Mouse (Mus musculus): ENCODE data around the gene Cpa5. TPM values are rescaled to one million over a fixed set of nuclear protein-coding genes. Genes with fewer than 3 reads are reported as not detected.

Cpa5 gene
- total and polyA plus RNA-seq, 3 experiments = not detected

GRCm38 (mm10) chr6:30675281-30675771 lies 64.5 kb downstream of the Cpa5 start:
- Histone ChIP-seq H3K27me3 (ENCODE audit: control insufficient read depth in 1 of 2, insufficient read depth in 2 of 2, low read length in 2 of 2) (no peaks in the 10 kb centered on the region), H3K36me3 (ENCODE audit: control insufficient read depth in 1 of 2, insufficient read depth in 2 of 2, low read length in 2 of 2) (peaks cover 0 to 31% of the 10 kb centered on the region in 2 experiments; a peak in 2 of 4 replicates), H3K4me1 (ENCODE audit: control insufficient read depth in 1 of 2, insufficient read depth in 2 of 2, low read length in 2 of 2) (peaks cover 20 to 21% of the 10 kb centered on the region in 2 experiments), H3K9ac (ENCODE audit: control insufficient read depth, low read depth, low read length, poor library complexity, severe bottlenecking) (no peak overlapping the region), H3K4me3 (ENCODE audit: control insufficient read depth in 1 of 2, insufficient read depth in 1 of 2, low read depth in 2 of 2, low read length in 2 of 2) (no peak overlapping the region), H3K79me2 (ENCODE audit: control insufficient read depth, insufficient read depth, low read length, poor library complexity) (no peaks in the 10 kb centered on the region), H3K9me3 (replicated peaks; ENCODE audit: insufficient read depth, low read length) (no peaks in the 10 kb centered on the region), H3K27ac (ENCODE audit: control insufficient read depth, low read depth, low read length) (no peak overlapping the region)
- TF ChIP-seq POLR2A (IDR thresholded peaks at IDR 0.05; ENCODE audit: control insufficient read depth in 1 of 2, insufficient read depth in 1 of 2, low read depth in 1 of 2, low read length in 2 of 2, poor library complexity in 1 of 2) = no peak
- no peak for DNase-seq (ENCODE audit: low read depth, low spot score)

GRCm38 (mm10) chr6:30676506-30676905 lies 65.7 kb downstream of the Cpa5 start:
- peak; percentile 57 for DNase-seq (ENCODE audit: low read depth, low spot score)
- H3K9me3 ChIP-seq (replicated peaks; ENCODE audit: insufficient read depth, low read length) = no peaks in the 10 kb centered on the region
- H3K79me2 ChIP-seq (ENCODE audit: control insufficient read depth, insufficient read depth, low read length, poor library complexity) = no peaks in the 10 kb centered on the region
- H3K4me1 ChIP-seq (ENCODE audit: control insufficient read depth in 1 of 2, insufficient read depth in 2 of 2, low read length in 2 of 2) = peaks cover 31% of the 10 kb centered on the region in 2 experiments
- H3K4me3 ChIP-seq (ENCODE audit: control insufficient read depth in 1 of 2, insufficient read depth in 1 of 2, low read depth in 2 of 2, low read length in 2 of 2) = no peak overlapping the region
- no peak for TF ChIP-seq ZNF384 (IDR thresholded peaks at IDR 0.05; ENCODE audit: low read depth, low read length)
- TF ChIP-seq TCF12 (IDR thresholded peaks at IDR 0.05; ENCODE audit: low read depth, low read length) = 0 out of 2 replicates have a peak, but pooled peaks have one; percentile 16
- TF ChIP-seq EP300 (IDR thresholded peaks at IDR 0.05; ENCODE audit: low read depth in 1 of 2, low read length in 2 of 2) = 0 out of 4 replicates have a peak, but pooled peaks of 1 of the 2 experiments have one; percentile 36
- H3K36me3 ChIP-seq (ENCODE audit: control insufficient read depth in 1 of 2, insufficient read depth in 2 of 2, low read length in 2 of 2) = peaks cover 0 to 42% of the 10 kb centered on the region in 2 experiments; a peak in 2 of 4 replicates
- no peak overlapping the region for H3K9ac ChIP-seq (ENCODE audit: control insufficient read depth, low read depth, low read length, poor library complexity, severe bottlenecking)
- H3K27me3 ChIP-seq (ENCODE audit: control insufficient read depth in 1 of 2, insufficient read depth in 2 of 2, low read length in 2 of 2) = no peaks in the 10 kb centered on the region
- H3K27ac ChIP-seq (ENCODE audit: control insufficient read depth, low read depth, low read length) = no peak overlapping the region

- Histone ChIP-seq H3K9me3 (replicated peaks; ENCODE audit: insufficient read depth, low read length) (no peaks in the 10 kb centered on the region), H3K27ac (ENCODE audit: control insufficient read depth, low read depth, low read length) (no peak overlapping the region), H3K4me1 (ENCODE audit: control insufficient read depth in 1 of 2, insufficient read depth in 2 of 2, low read length in 2 of 2) (peaks cover 34 to 37% of the 10 kb centered on the region in 2 experiments), H3K36me3 (ENCODE audit: control insufficient read depth in 1 of 2, insufficient read depth in 2 of 2, low read length in 2 of 2) (peaks cover 0 to 49% of the 10 kb centered on the region in 2 experiments; a peak in 2 of 4 replicates), H3K4me3 (ENCODE audit: control insufficient read depth in 1 of 2, insufficient read depth in 1 of 2, low read depth in 2 of 2, low read length in 2 of 2) (no peak overlapping the region), H3K79me2 (ENCODE audit: control insufficient read depth, insufficient read depth, low read length, poor library complexity) (no peaks in the 10 kb centered on the region), H3K27me3 (ENCODE audit: control insufficient read depth in 1 of 2, insufficient read depth in 2 of 2, low read length in 2 of 2) (no peaks in the 10 kb centered on the region), H3K9ac (ENCODE audit: control insufficient read depth, low read depth, low read length, poor library complexity, severe bottlenecking) (no peak overlapping the region)
- no peak for TF ChIP-seq TBP (IDR thresholded peaks at IDR 0.05; ENCODE audit: low read depth, low read length)
- DNase-seq (ENCODE audit: low read depth, low spot score) = no peak
Observed at GRCm38 (mm10) chr6:30677591-30677990, 66.8 kb downstream of the Cpa5 start.

- TF ChIP-seq GATA1 (IDR thresholded peaks at IDR 0.05; ENCODE audit: low read depth, low read length) = no peak
- no peak for TF ChIP-seq NRF1 (IDR thresholded peaks at IDR 0.05; ENCODE audit: insufficient read depth, low read depth, low read length, poor library complexity, severe bottlenecking)
- TF ChIP-seq ETS1 (IDR thresholded peaks at IDR 0.05; ENCODE audit: low read depth, low read length) = no peak
- no peak for TF ChIP-seq JUND (IDR thresholded peaks at IDR 0.05; ENCODE audit: low read depth, low read length)
- no peak for TF ChIP-seq NELFE (IDR thresholded peaks at IDR 0.05; ENCODE audit: low read depth, low read length)
- TF ChIP-seq HCFC1 (IDR thresholded peaks at IDR 0.05; ENCODE audit: low read depth, low read length) = no peak
- TF ChIP-seq BHLHE40 (IDR thresholded peaks at IDR 0.05; ENCODE audit: borderline replicate concordance, low read depth, low read length) = no peak
- TF ChIP-seq TBP (IDR thresholded peaks at IDR 0.05; ENCODE audit: low read depth, low read length) = no peak
- TF ChIP-seq CTCF (IDR thresholded peaks at IDR 0.05 in 2 of 3, conservative IDR thresholded peaks at IDR 0.05 in 1 of 3; ENCODE audit: control insufficient read depth in 1 of 3, insufficient read depth in 1 of 3, low read depth in 2 of 3, low read length in 3 of 3, poor library complexity in 1 of 3, severe bottlenecking in 1 of 3) = no peak
- no peak for TF ChIP-seq POLR2AphosphoS5 (IDR thresholded peaks at IDR 0.05; ENCODE audit: borderline replicate concordance, low read depth, low read length)
- TF ChIP-seq POLR2A (IDR thresholded peaks at IDR 0.05; ENCODE audit: control insufficient read depth in 1 of 2, insufficient read depth in 1 of 2, low read depth in 1 of 2, low read length in 2 of 2, poor library complexity in 1 of 2) = no peak
- no peak for TF ChIP-seq MXI1 (IDR thresholded peaks at IDR 0.05; ENCODE audit: low read depth, low read length)
- TF ChIP-seq POLR2AphosphoS2 (IDR thresholded peaks at IDR 0.05; ENCODE audit: low read length) = no peak
- no peak for TF ChIP-seq TAL1 (IDR thresholded peaks at IDR 0.05; ENCODE audit: low read length)
- TF ChIP-seq TCF12 (IDR thresholded peaks at IDR 0.05; ENCODE audit: low read depth, low read length) = no peak
- TF ChIP-seq EP300 (IDR thresholded peaks at IDR 0.05; ENCODE audit: low read depth in 1 of 2, low read length in 2 of 2) = no peak
- no peak for TF ChIP-seq ZMIZ1 (IDR thresholded peaks at IDR 0.05; ENCODE audit: low read depth, low read length)
- DNase-seq (ENCODE audit: low read depth, low spot score) = no peak
- H3K27me3 ChIP-seq (ENCODE audit: control insufficient read depth in 1 of 2, insufficient read depth in 2 of 2, low read length in 2 of 2) = no peaks in the 10 kb centered on the region
- H3K27ac ChIP-seq (ENCODE audit: control insufficient read depth, low read depth, low read length) = no peak overlapping the region
- no peaks in the 10 kb centered on the region for H3K9me3 ChIP-seq (replicated peaks; ENCODE audit: insufficient read depth, low read length)
- H3K36me3 ChIP-seq (ENCODE audit: control insufficient read depth in 1 of 2, insufficient read depth in 2 of 2, low read length in 2 of 2) = peaks cover 0 to 49% of the 10 kb centered on the region in 2 experiments; a peak in 2 of 4 replicates
- no peak overlapping the region for H3K9ac ChIP-seq (ENCODE audit: control insufficient read depth, low read depth, low read length, poor library complexity, severe bottlenecking)
- peaks cover 38 to 42% of the 10 kb centered on the region in 2 experiments for H3K4me1 ChIP-seq (ENCODE audit: control insufficient read depth in 1 of 2, insufficient read depth in 2 of 2, low read length in 2 of 2)
- H3K79me2 ChIP-seq (ENCODE audit: control insufficient read depth, insufficient read depth, low read length, poor library complexity) = no peaks in the 10 kb centered on the region
- H3K4me3 ChIP-seq (ENCODE audit: control insufficient read depth in 1 of 2, insufficient read depth in 1 of 2, low read depth in 2 of 2, low read length in 2 of 2) = no peak overlapping the region
Observed at GRCm38 (mm10) chr6:30678482-30678881, 67.7 kb downstream of the Cpa5 start.
